Mouse (Mus musculus): ENCODE data around the gene Tmem98. TPM values are rescaled to one million over a fixed set of nuclear protein-coding genes. Genes with fewer than 3 reads are reported as not detected.

Tmem98 gene
- total RNA-seq, 2 experiments from 2014 or later: 6.5 to 7.7 TPM

- intact Hi-C loops (cut with DNase I): no loop called here
- DNase-seq: no peak
These were observed 38.2 kb downstream of the Tmem98 start for GRCm38 (mm10) chr11:80848131-80848530.

GRCm38 (mm10) chr11:80851859-80852258, 41.9 kb downstream of the Tmem98 start:
- DNase-seq: no peak
- intact Hi-C loops (cut with DNase I): no loop called here

GRCm38 (mm10) chr11:80853014-80853413, 43.0 kb downstream of the Tmem98 start:
- no peak for DNase-seq
- intact Hi-C loops (cut with DNase I): no loop called here

- DNase-seq: no peak
- intact Hi-C loops (cut with DNase I): no loop called here
These were observed 44.5 kb downstream of the Tmem98 start for GRCm38 (mm10) chr11:80854430-80854829.

GRCm38 (mm10) chr11:80854908-80855307, 44.9 kb downstream of the Tmem98 start:
- intact Hi-C loops (cut with DNase I): no loop called here
- DNase-seq: no peak

GRCm38 (mm10) chr11:80856827-80857226, 46.9 kb downstream of the Tmem98 start:
- intact Hi-C loops (cut with DNase I): no loop called here
- no peak for DNase-seq

GRCm38 (mm10) chr11:80858065-80858464, 48.1 kb downstream of the Tmem98 start, which contains the start of gene Spaca3:
Spaca3 (plus strand) TSS chr11:80858365.
- intact Hi-C loops (cut with DNase I): no loop called here
- no peak for DNase-seq

- intact Hi-C loops (cut with DNase I): no loop called here
- no peak for DNase-seq
These were observed 53.0 kb downstream of the Tmem98 start for GRCm38 (mm10) chr11:80862941-80863340.

GRCm38 (mm10) chr11:80868039-80868438, 58.1 kb downstream of the Tmem98 start:
- intact Hi-C loops (cut with DNase I): no loop called here
- no peak for DNase-seq

Other genes with a start within 250 kb of the Tmem98 start
- gene Myo1d, start 30.1 kb upstream of the Tmem98 start, total RNA-seq (2021): 1 to 10 TPM; 3.0 to 3.8 TPM
- gene Spaca3, start 48.2 kb downstream of the Tmem98 start, total RNA-seq (2021): not detected

Measured in left cerebral cortex, postnatal 4 days (tissue).